Comparison of ENCODE assay signal across 11 mouse cellular contexts in genomic region chr8:126081279-126081678, GRCm38 (mm10).
DNase-seq lines count a peak whose midpoint lies in the region; ATAC-seq and TF ChIP-seq lines count a peak whose summit lies in the region.
"Had no signal": no experiment of that assay in that cellular context is flagged by ENCODE, and none has a peak within 500 bp of the region (broad histone marks: within the 10 kb centered on the region; RNA-seq: fewer than 3 reads in every experiment).

No protein-coding gene starts in this region.

- H3K4me2 ChIP-seq in liver, postnatal 0 days (ENCODE audit: low read depth, low read length): no peak overlapping the region
- no peak overlapping the region for H3K4me2 ChIP-seq in liver, embryonic 12.5 days
- H3K4me2 ChIP-seq: heart, embryonic 13.5 days had no signal

- no peaks in the 10 kb centered on the region for H3K9me3 ChIP-seq in liver, postnatal 0 days (ENCODE audit: low read length)
- no peaks in the 10 kb centered on the region for H3K9me3 ChIP-seq in liver, embryonic 12.5 days (replicated peaks)
- H3K9me3 ChIP-seq: heart, embryonic 13.5 days; megakaryocyte, embryonic 14.5 days had no signal

- H3K4me1 ChIP-seq in liver, postnatal 0 days (ENCODE audit: insufficient read depth): no peaks in the 10 kb centered on the region
- H3K4me1 ChIP-seq in liver, embryonic 12.5 days: no peaks in the 10 kb centered on the region
- H3K4me1 ChIP-seq: heart, embryonic 13.5 days; megakaryocyte, embryonic 14.5 days had no signal

- H3K36me3 ChIP-seq in liver, postnatal 0 days (replicated peaks; ENCODE audit: insufficient read depth, low read length): no peaks in the 10 kb centered on the region
- no peaks in the 10 kb centered on the region for H3K36me3 ChIP-seq in liver, embryonic 12.5 days
- H3K36me3 ChIP-seq: heart, embryonic 13.5 days had no signal

- H3K9ac ChIP-seq in liver, postnatal 0 days (replicated peaks): no peak overlapping the region
- H3K9ac ChIP-seq in liver, embryonic 12.5 days: no peak overlapping the region
- H3K9ac ChIP-seq: heart, embryonic 13.5 days had no signal

- H3K27me3 ChIP-seq in liver, postnatal 0 days (ENCODE audit: insufficient read depth, low read length): 0 out of 2 replicates have a peak, but pooled peaks cover 2% of the 10 kb centered on the region
- H3K27me3 ChIP-seq in liver, embryonic 12.5 days (replicated peaks): no peaks in the 10 kb centered on the region
- H3K27me3 ChIP-seq: heart, embryonic 13.5 days; megakaryocyte, embryonic 14.5 days had no signal

- no peak overlapping the region for H3K4me3 ChIP-seq in liver, postnatal 0 days (ENCODE audit: low read depth, low read length)
- no peak overlapping the region for H3K4me3 ChIP-seq in liver, embryonic 12.5 days
- H3K4me3 ChIP-seq: heart, embryonic 13.5 days; megakaryocyte, embryonic 14.5 days had no signal

- H3K27ac ChIP-seq in liver, postnatal 0 days (ENCODE audit: low read depth): no peak overlapping the region
- H3K27ac ChIP-seq in liver, embryonic 12.5 days: no peak overlapping the region
- H3K27ac ChIP-seq: heart, embryonic 13.5 days had no signal

- ATAC-seq in frontal cortex, adult (ENCODE audit: low TSS enrichment): peak; percentile 84
- ATAC-seq in liver, postnatal 0 days: no peak
- no peak for ATAC-seq in liver, embryonic 12.5 days

- no peak for TF ChIP-seq EP300 in liver, postnatal 0 days (IDR thresholded peaks at IDR 0.05; ENCODE audit: low read depth)

- no peak for DNase-seq in frontal cortex, postnatal 10 days (ENCODE audit: low spot score in 2 of 2)
- DNase-seq in liver, postnatal 0 days: no peak
- peak; percentile 46 for DNase-seq in cerebellum, adult 8-10 months
- peak; percentile 74 for DNase-seq in retina, embryonic 14.5 days (ENCODE audit: low spot score)
- DNase-seq in left cerebral cortex, adult 9 months (ENCODE audit: low spot score in 2 of 2): no peak
- no peak for DNase-seq in urinary bladder, adult 2 months (ENCODE audit: low spot score)
- DNase-seq: thymus, adult 2 months had no signal

- peak; percentile 54 for TF ChIP-seq CTCF in liver, postnatal 0 days (IDR thresholded peaks at IDR 0.05; ENCODE audit: low read depth)

Comparison
In these comparisons a context has a peak if more than half of its experiments do, and no peak if none do; other contexts are left out.
1. DNase-seq: peak in cerebellum, adult 8-10 months (single experiment) and retina, embryonic 14.5 days (single experiment); none in frontal cortex, postnatal 10 days (0 of 2), liver, postnatal 0 days (single experiment), left cerebral cortex, adult 9 months (0 of 2) and urinary bladder, adult 2 months (single experiment).